Mouse (Mus musculus) forebrain, embryonic 12.5 days (tissue): ENCODE results near the gene Tmem251. TPM values are rescaled to one million over a fixed set of nuclear protein-coding genes. Genes with fewer than 3 reads are reported as not detected.

Experiments
- ATAC-seq: fragments of 200-750 bp; cut with Nextera tagmentation; 2 replicates; pipeline ENCODE4 v1.8.0; 2017; ENCODE audit warnings: moderate TSS enrichment; ENCODE audit not compliant: low FRiP score
- H3K27ac ChIP-seq: fragments of 300-500 bp; sonication (generic); 2 replicates; pipeline ENCODE4 v1.5.1; 2016; ENCODE audit warnings: mild to moderate bottlenecking
- H3K27me3 ChIP-seq: fragments of 300-500 bp; sonication (generic); 2 replicates; pipeline ENCODE4 v1.6.1; 2016; ENCODE audit warnings: mild to moderate bottlenecking
- H3K36me3 ChIP-seq: fragments of 300-500 bp; sonication (generic); replicated peaks from 2 replicates; pipeline ENCODE4 v1.6.1; 2016; ENCODE audit warnings: mild to moderate bottlenecking
- H3K4me1 ChIP-seq: fragments of 300-500 bp; sonication (generic); 2 replicates; pipeline ENCODE4 v1.6.1; 2016
- H3K4me2 ChIP-seq: fragments of 300-500 bp; sonication (generic); 2 replicates; pipeline ENCODE4 v1.6.1; 2016; ENCODE audit warnings: mild to moderate bottlenecking, moderate library complexity
- H3K4me3 ChIP-seq: fragments of 300-500 bp; sonication (generic); replicated peaks from 2 replicates; pipeline ENCODE4 v1.5.1; 2016; ENCODE audit warnings: mild to moderate bottlenecking
- H3K9ac ChIP-seq: fragments of 300-500 bp; sonication (generic); 2 replicates; pipeline ENCODE4 v1.6.1; 2016; ENCODE audit warnings: mild to moderate bottlenecking
- H3K9me3 ChIP-seq: fragments of 300-500 bp; sonication (generic); 2 replicates; pipeline ENCODE4 v1.6.1; 2016
- WGBS: fragments of 180-500 bp; shearing (Covaris S2); methylation state at CpG from one replicate; pipeline ENCODE4 v1.1.7; 2016; 5-methylcytosine and 5-hydroxymethylcytosine counted together
- polyA plus RNA-seq: library from polyadenylated mRNA; unstranded; fragments of >200 nt; fragmentation: Nextera tagmentation; extraction: Ambion mirVana; gene quantifications from 2 replicates; pipeline ENCODE4 v1.2.1, GENCODE M21; 2016

The Tmem251 gene
- polyA plus RNA-seq, 1 experiment from 2014 or later = 12.0 TPM

DNA sequence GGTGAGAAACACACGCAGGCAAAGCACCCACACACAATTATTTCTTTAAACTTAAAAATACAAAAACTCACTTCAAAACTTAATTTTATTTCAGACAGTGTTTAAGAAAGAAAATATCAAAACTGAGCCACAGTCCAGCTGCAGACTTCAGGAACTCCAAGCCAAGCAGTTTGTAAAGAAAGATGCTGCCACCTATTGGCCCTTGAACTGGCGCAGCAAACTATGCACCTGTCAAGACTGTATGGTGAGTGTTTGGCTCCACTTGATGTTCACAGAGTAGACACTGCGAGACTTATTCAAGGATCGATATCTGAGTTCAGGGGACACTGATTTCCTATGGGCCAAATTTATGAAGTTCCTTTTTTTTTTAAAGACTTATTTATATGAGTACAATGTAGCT lies 25.4 kb downstream of the Tmem251 start:
- Histone ChIP-seq H3K27me3 (no peaks in the 10 kb centered on the region), H3K4me3 (no peak overlapping the region), H3K9me3 (no peaks in the 10 kb centered on the region), H3K9ac (no peak overlapping the region), H3K36me3 (peaks cover 82% of the 10 kb centered on the region), H3K27ac (no peak overlapping the region), H3K4me1 (no peaks in the 10 kb centered on the region), H3K4me2 (no peak overlapping the region)
- WGBS = 97% methylated on average over 4 of the region's 4 CpGs
- no peak for ATAC-seq

DNA sequence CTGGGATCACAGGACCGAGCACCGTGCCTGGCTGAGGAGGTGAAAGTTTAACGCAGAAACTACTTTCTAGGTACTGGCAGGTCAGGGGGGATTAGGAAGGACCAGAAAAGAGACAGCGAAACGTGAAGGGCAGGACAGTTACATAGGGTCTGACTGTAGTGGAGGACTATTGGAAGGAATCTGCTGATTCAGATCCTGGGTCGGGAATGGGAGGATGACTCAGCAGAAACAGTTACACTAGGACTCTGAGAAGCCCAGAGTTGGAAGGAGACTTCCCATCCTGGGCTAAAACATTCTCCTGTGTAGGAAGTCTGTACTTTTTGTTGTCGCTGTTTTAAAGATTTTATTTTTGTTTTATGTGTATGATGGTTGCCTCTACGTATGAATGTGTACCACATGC lies 28.0 kb downstream of the Tmem251 start:
- H3K4me3 ChIP-seq = no peak overlapping the region
- H3K36me3 ChIP-seq = peaks cover 83% of the 10 kb centered on the region
- H3K9ac ChIP-seq = no peak overlapping the region
- 95% methylated on average over 8 of the region's 8 CpGs for whole genome bisulfite sequencing
- ATAC-seq = no peak
- H3K27me3 ChIP-seq = no peaks in the 10 kb centered on the region
- no peaks in the 10 kb centered on the region for H3K4me1 ChIP-seq
- no peaks in the 10 kb centered on the region for H3K9me3 ChIP-seq
- no peak overlapping the region for H3K27ac ChIP-seq
- H3K4me2 ChIP-seq = no peak overlapping the region

DNA sequence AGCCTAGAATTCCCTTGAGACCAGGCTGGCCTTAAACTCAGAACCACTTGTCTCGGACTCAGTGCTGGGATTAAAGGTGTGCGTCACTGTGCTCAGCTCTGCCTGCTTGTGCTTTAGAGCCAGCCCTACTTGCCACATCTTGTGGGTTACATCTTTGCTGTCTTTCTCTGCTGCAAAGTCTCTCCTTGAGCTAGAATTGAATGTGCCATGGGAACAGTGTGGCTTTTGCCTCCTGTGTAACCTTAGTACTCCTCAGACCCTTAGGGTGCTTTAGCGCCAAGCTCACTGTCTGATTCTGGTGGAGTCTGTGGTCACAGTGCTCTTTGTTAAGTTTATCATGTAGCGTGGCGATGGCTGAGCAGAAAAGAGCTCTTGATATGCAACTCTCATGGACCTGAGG lies 29.1 kb downstream of the Tmem251 start:
- Histone ChIP-seq H3K9me3 (no peaks in the 10 kb centered on the region), H3K27me3 (no peaks in the 10 kb centered on the region), H3K4me2 (no peak overlapping the region), H3K36me3 (peaks cover 86% of the 10 kb centered on the region), H3K4me3 (no peak overlapping the region), H3K27ac (no peak overlapping the region), H3K9ac (no peak overlapping the region), H3K4me1 (no peaks in the 10 kb centered on the region)
- 95% methylated on average over 5 of the region's 5 CpGs for WGBS
- no peak for ATAC-seq

DNA sequence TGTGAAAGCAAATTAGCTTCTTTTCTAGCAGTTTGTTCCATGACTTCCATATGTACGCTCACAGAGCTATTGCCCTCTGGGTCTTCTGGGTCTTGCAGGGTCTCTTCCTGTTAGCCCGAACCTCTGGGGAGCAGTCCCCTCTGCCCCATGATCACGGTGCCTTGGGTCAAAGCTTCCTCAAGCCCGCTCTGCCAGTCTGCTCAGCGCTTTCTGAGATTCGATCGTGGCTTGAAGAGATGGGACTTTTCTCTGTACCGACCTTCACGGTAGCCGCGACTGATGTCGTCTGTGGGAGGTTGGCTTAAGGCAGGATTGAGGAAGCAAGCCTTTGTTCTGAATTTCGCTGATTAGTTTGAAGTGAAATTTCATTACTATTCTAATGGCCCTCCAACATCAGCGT lies 32.5 kb downstream of the Tmem251 start:
- 92% methylated on average over 14 of the region's 14 CpGs for WGBS
- Histone ChIP-seq H3K4me2 (no peak overlapping the region), H3K9ac (no peak overlapping the region), H3K9me3 (no peaks in the 10 kb centered on the region), H3K27me3 (no peaks in the 10 kb centered on the region), H3K4me1 (no peaks in the 10 kb centered on the region), H3K36me3 (peaks cover 60% of the 10 kb centered on the region), H3K4me3 (no peak overlapping the region), H3K27ac (no peak overlapping the region)
- ATAC-seq = no peak

DNA sequence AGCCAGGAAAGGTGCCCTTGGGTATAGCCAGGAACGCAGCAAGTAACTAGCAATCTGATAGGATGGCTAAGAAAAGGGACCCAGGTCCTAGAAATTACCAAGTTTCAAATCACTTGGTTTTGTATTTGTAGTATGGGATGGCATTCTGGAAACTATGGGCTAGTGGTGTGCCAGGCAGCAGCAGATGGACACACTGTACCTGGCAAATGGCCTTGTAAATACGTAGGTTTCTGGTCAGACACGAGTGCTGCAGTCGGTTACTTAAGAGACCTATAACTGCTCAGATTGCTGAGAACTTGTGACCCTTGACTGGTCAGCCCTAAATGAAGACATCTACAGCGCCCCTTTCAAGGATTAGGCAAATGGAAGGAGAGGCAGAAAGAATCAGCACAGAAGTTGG lies 34.6 kb downstream of the Tmem251 start:
- H3K36me3 ChIP-seq = peaks cover 51% of the 10 kb centered on the region
- 87% methylated on average over 5 of the region's 5 CpGs for WGBS
- no peaks in the 10 kb centered on the region for H3K4me1 ChIP-seq
- no peaks in the 10 kb centered on the region for H3K27me3 ChIP-seq
- ATAC-seq = no peak
- H3K9me3 ChIP-seq = no peaks in the 10 kb centered on the region
- no peak overlapping the region for H3K4me2 ChIP-seq
- H3K9ac ChIP-seq = no peak overlapping the region
- no peak overlapping the region for H3K4me3 ChIP-seq
- H3K27ac ChIP-seq = no peak overlapping the region

DNA sequence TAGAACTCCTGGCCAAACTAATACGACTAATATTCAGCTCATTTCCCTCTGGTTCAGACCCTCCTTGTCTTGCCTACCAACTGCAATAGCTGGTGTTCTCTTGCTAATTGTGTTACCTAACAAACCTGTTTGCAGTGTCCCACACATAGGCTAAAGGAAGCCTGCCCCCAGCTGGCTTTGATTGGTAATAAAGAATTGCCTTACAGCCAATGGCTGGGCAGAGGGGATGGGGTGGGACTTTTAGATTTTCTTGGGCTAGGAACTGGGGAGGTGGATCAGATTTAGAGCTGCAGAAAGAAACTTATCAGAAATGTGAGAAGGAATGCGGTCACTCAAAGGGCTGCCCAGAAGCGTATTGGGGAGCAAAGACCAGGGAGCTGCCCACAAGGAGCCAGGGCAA lies 35.9 kb downstream of the Tmem251 start:
- H3K9ac ChIP-seq = no peak overlapping the region
- H3K4me3 ChIP-seq = no peak overlapping the region
- H3K36me3 ChIP-seq = peaks cover 47% of the 10 kb centered on the region
- no peaks in the 10 kb centered on the region for H3K27me3 ChIP-seq
- ATAC-seq = no peak
- no peak overlapping the region for H3K4me2 ChIP-seq
- H3K9me3 ChIP-seq = no peaks in the 10 kb centered on the region
- whole genome bisulfite sequencing = 66% methylated on average over 3 of the region's 3 CpGs
- no peaks in the 10 kb centered on the region for H3K4me1 ChIP-seq
- no peak overlapping the region for H3K27ac ChIP-seq

DNA sequence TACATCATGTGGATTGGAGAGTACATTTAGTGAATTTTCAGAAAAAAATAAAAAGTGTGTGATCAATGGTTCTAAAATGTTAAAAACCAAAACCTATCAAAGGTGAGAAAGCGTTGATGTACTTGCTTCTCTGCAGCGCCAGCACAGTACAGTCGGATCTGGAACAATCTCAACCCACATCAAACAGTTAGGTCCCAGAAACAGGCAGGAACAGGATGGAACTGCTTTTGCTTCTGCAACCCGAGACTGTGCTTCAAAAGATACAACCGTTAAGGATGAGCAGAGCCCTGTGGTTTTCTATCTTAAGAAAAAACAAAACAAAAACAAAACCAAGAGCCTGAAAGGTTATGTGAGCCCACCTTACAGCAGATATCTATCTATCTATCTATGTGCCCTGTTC lies 39.3 kb downstream of the Tmem251 start:
- no peaks in the 10 kb centered on the region for H3K4me1 ChIP-seq
- no peak for ATAC-seq
- no peak overlapping the region for H3K9ac ChIP-seq
- no peaks in the 10 kb centered on the region for H3K27me3 ChIP-seq
- peaks cover 32% of the 10 kb centered on the region for H3K36me3 ChIP-seq
- H3K27ac ChIP-seq = no peak overlapping the region
- no peak overlapping the region for H3K4me2 ChIP-seq
- H3K4me3 ChIP-seq = no peak overlapping the region
- WGBS = 94% methylated on average over 5 of the region's 5 CpGs
- no peaks in the 10 kb centered on the region for H3K9me3 ChIP-seq

DNA sequence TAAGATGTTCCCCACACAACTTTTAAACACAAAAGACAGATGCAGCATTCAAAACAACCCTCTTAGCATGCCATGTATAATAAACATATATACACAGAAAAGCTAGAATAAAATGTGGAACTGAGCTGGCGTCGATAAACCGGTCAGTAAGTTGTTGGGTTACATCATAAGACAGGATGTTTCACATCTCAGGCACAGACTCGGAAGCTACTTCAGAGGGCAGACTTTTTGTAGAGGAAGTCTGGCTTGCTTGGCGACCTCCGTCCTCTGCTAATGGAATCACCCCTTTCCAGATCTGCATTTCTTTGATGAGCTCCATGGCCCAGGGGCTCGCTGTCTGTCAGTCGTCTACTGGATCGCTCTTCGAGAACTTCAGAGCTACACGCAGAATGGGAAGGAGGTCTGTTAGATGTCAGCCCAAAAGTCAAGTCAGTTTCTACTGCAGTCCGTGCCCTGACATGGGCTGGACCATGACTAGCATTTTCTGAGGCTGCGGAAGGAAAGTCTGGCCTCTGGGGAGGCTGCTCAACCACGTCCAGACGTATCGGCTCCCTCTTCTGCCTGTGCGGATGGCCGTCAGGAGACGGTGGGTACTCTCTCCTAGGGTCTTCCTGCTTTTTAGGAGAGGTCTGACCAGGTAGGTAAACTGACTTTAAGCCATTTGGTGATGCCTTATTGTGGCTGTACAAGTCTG lies 41.5 kb downstream of the Tmem251 start:
- H3K4me3 ChIP-seq = no peak overlapping the region
- H3K9me3 ChIP-seq = no peaks in the 10 kb centered on the region
- no peaks in the 10 kb centered on the region for H3K27me3 ChIP-seq
- H3K4me1 ChIP-seq = no peaks in the 10 kb centered on the region
- H3K27ac ChIP-seq = no peak overlapping the region
- no peak for ATAC-seq
- H3K9ac ChIP-seq = no peak overlapping the region
- WGBS = 93% methylated on average over 19 of the region's 19 CpGs
- peaks cover 45% of the 10 kb centered on the region for H3K36me3 ChIP-seq
- no peak overlapping the region for H3K4me2 ChIP-seq

DNA sequence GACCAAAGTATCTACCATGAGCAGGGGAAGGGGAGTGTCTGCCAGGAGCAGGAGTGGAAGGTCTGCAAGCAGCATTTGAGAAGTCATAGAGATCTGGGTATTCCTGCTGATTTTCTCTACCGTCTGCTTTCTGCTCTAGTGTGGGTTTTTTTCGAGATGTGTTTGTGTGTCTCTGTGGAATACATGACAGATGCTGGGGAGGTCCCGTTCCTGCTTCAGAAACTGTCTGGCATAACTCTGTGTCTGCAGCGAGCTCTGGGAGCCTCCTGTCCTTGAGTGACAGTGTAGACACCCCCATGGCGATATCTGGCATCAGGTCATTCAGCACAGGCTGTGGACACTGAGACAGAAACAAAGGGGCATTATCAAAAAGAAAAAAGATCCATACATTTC lies 42.0 kb downstream of the Tmem251 start:
- no peak overlapping the region for H3K9ac ChIP-seq
- WGBS = 88% methylated on average over 5 of the region's 5 CpGs
- peaks cover 51% of the 10 kb centered on the region for H3K36me3 ChIP-seq

DNA sequence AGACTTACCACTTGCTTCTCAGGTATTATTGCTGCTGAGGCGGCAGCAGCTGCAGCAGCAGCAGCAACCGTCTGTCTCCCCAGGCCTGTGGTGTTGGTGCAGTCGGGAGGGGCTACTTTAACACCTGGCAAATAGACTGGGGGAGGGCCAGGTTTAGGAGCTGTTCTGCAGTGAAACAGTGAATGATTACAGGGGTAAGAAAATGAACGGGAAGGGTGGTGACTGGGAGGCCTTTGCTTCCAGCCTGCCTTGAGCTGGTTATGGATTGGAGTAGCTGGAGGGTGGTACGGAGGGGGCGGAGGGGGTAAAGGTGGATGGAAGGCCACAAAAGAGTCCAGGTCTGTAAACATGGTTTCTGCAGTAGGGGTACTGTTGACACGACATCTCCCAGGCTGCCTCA lies 44.4 kb downstream of the Tmem251 start:
- Histone ChIP-seq H3K9ac (no peak overlapping the region), H3K27ac (no peak overlapping the region), H3K4me1 (no peaks in the 10 kb centered on the region), H3K9me3 (no peaks in the 10 kb centered on the region), H3K27me3 (no peaks in the 10 kb centered on the region), H3K4me2 (no peak overlapping the region), H3K4me3 (no peak overlapping the region), H3K36me3 (peaks cover 59% of the 10 kb centered on the region)
- WGBS = 89% methylated on average over 7 of the region's 7 CpGs
- ATAC-seq = no peak

More for the DNA sequence above, 42.0 kb downstream of the Tmem251 start:
- Histone ChIP-seq H3K27ac (no peak overlapping the region), H3K9me3 (no peaks in the 10 kb centered on the region), H3K4me2 (no peak overlapping the region), H3K27me3 (no peaks in the 10 kb centered on the region), H3K4me1 (no peaks in the 10 kb centered on the region), H3K4me3 (no peak overlapping the region)
- ATAC-seq = no peak

Other genes starting within 250 kb of the Tmem251 start
- gene Chga, start 188.8 kb upstream of the Tmem251 start, polyA plus RNA-seq = 38.4 and 41.2 TPM in 2 replicates
- 22.5 and 23.1 TPM in 2 replicates for gene Itpk1, start 38.8 kb upstream of the Tmem251 start, polyA plus RNA-seq
- gene Moap1, start 101 bp upstream of the Tmem251 start, polyA plus RNA-seq = 30.1 and 33.4 TPM in 2 replicates
- not detected in 2 replicates for gene Gm28051, start 14.0 kb downstream of the Tmem251 start, polyA plus RNA-seq
- 48.4 and 49.3 TPM in 2 replicates for gene Gon7, start 14.0 kb downstream of the Tmem251 start, polyA plus RNA-seq
- gene Ubr7, start 14.2 kb downstream of the Tmem251 start, polyA plus RNA-seq = 59.2 and 61.7 TPM in 2 replicates
- gene Gm20604, start 14.9 kb downstream of the Tmem251 start, polyA plus RNA-seq = 31.5 and 32.4 TPM in 2 replicates
- gene Btbd7, start 134.7 kb downstream of the Tmem251 start, polyA plus RNA-seq = 29.1 and 29.6 TPM in 2 replicates
- gene Cox8c, start 155.6 kb downstream of the Tmem251 start, polyA plus RNA-seq = not detected in 2 replicates
- gene Unc79, start 205.1 kb downstream of the Tmem251 start, polyA plus RNA-seq = 4.1 and 4.8 TPM in 2 replicates